14 mouse cellular contexts compared by ENCODE assay signal in the genomic region with DNA sequence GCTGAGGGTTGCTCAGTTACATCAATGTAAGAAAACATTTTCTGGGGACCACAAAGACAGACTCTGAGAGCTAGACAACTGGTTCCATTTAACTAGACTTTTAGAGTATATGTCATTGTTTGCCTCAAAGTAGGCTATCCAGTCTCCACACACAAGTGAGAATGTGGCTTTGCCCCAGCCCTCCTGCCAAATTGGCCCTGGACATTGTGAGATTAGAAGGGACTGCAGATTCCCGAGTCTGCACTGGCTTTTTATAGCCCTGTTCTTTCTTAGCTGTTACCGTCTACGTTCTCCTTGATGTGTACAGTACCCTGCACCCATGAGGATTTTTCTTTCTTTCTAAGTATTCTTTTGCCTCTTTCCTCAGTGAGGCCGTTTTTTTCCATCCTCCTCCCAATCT. TPM values are rescaled to one million over a fixed set of nuclear protein-coding genes. Genes with fewer than 3 reads are reported as not detected.
"Had no signal": no experiment of that assay in that cellular context is flagged by ENCODE, and none has a peak within 500 bp of the region (broad histone marks: within the 10 kb centered on the region; RNA-seq: fewer than 3 reads in every experiment).

No protein-coding gene starts in this region.

- H3K4me3 ChIP-seq: limb, embryonic 15.5 days; liver, embryonic 13.5 days; midbrain, embryonic 13.5 days had no signal

- H3K36me3 ChIP-seq: limb, embryonic 15.5 days; liver, embryonic 13.5 days; midbrain, embryonic 13.5 days had no signal

- H3K9ac ChIP-seq: limb, embryonic 15.5 days; liver, embryonic 13.5 days; liver, postnatal 0 days; midbrain, embryonic 13.5 days had no signal

- H3K27me3 ChIP-seq: limb, embryonic 15.5 days; liver, embryonic 13.5 days had no signal

- H3K9me3 ChIP-seq: limb, embryonic 15.5 days; liver, embryonic 13.5 days; midbrain, embryonic 13.5 days had no signal

- DNase-seq: kidney, postnatal 36 days; layer of hippocampus, adult 9-11 months; layer of hippocampus, postnatal 36 days; liver, embryonic 13.5 days; liver, postnatal 0 days; right cerebral cortex, postnatal 14 days; thymus, postnatal 36 days had no signal

- ATAC-seq: liver, postnatal 0 days; midbrain, embryonic 13.5 days had no signal

- H3K4me1 ChIP-seq: liver, embryonic 13.5 days had no signal

- H3K27ac ChIP-seq: limb, embryonic 15.5 days; liver, embryonic 13.5 days; midbrain, embryonic 13.5 days had no signal

- H3K4me2 ChIP-seq: limb, embryonic 15.5 days; liver, embryonic 13.5 days; midbrain, embryonic 13.5 days had no signal

RNA-seq across cellular contexts. Expression of gene Ube2u, which starts 46.1 kb away (rescaled TPM):
- total RNA-seq: layer of hippocampus, adult 18-20 months; layer of hippocampus, postnatal 36 days; left cerebral cortex, postnatal 25 days had no signal
- polyA plus RNA-seq: midbrain, postnatal 0 days; spleen, adult 2 months; thymus, postnatal 0 days had no signal
